Mouse (Mus musculus): ENCODE results near the gene Hist1h3d. TPM values are rescaled to one million over a fixed set of nuclear protein-coding genes. Genes with fewer than 3 reads are reported as not detected.
A peak's percentile ranks its signal among the peaks of the same experiment; 100 is the strongest.
"Not testable (repeated sequence)": the region's sequence is repeated elsewhere in the genome, so short reads cannot be mapped to it uniquely, and the experiment has no call there.

Gene Hist1h3d
- total RNA-seq (2018; cell fraction: chromatin; rRNA removed), result 10 to 100 TPM in 4 of 26 experiments, 1 to 10 TPM in 21, not detected in 1; 1.6 to 20.7 (median 7.1) TPM
- 1 to 10 TPM in 25 of 26 experiments, under 1 TPM in 1; 0.99 to 9.3 (median 2.9) TPM for total RNA-seq (2018; cell fraction: cytosol; rRNA removed)
- 10 to 100 TPM in 5 of 26 experiments, 1 to 10 TPM in 21; 1.2 to 23.8 (median 4.6) TPM for total RNA-seq (2018; cell fraction: nucleus; rRNA removed)
- polyA plus RNA-seq (2018), result 0.13 to 1.1 TPM in 2 of 3 replicates, not detected in the other

- Histone ChIP-seq H3K36me3 (ENCODE audit: inconsistent target) (no peaks in the 10 kb centered on the region), H3K4me3 (ENCODE audit: inconsistent target) (peak within 1 kb of the TSS; percentile 29), H3K79me2 (ENCODE audit: inconsistent target) (peaks cover 18% of the 10 kb centered on the region; the same call in 1 of the 2 replicates), H3K27ac (peak within 1 kb of the TSS; percentile 67)
- WGBS (ENCODE audit: missing documents), result 2% methylated on average over 13 of the region's 18 CpGs
Observed at GRCm38 (mm10) chr13:23575271-23575851, at the start of gene Hist1h3d. Hist1h3d (plus strand) TSS chr13:23575763.

GRCm38 (mm10) chr13:23525901-23526300 lies 49.7 kb upstream of the Hist1h3d start:
- Histone ChIP-seq H3K27ac (no peak overlapping the region), H3K79me2 (ENCODE audit: inconsistent target) (no peaks in the 10 kb centered on the region), H3K36me3 (ENCODE audit: inconsistent target) (no peaks in the 10 kb centered on the region), H3K4me3 (ENCODE audit: inconsistent target) (peak overlapping the region; percentile 27; the same call in 1 of the 2 replicates)
- 6% methylated on average over 10 of the region's 10 CpGs for WGBS (ENCODE audit: missing documents)

DNA sequence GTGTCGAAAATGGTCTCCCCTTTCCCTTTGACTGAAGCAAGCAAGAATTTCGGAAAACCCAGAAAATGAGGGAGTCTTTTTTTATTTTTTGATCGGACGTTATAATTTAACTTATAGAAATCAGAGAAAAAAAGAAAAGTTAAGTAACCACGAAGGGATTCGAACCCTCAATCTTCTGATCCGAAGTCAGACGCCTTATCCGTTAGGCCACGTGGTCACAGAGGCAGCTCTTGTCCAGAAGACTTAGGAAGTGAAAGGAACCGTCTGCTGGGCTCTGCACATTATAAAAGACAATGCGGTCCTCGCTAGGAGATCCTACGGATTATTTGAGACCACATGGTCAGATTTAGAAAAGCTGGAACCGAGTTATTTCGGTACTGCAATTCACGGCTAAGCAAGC lies 49.3 kb upstream of the Hist1h3d start:
- 1% methylated on average over 15 of the region's 17 CpGs for WGBS (ENCODE audit: missing documents)
- Histone ChIP-seq H3K4me3 (ENCODE audit: inconsistent target) (peak overlapping the region; percentile 27), H3K36me3 (ENCODE audit: inconsistent target) (no peaks in the 10 kb centered on the region), H3K27ac (no peak overlapping the region), H3K79me2 (ENCODE audit: inconsistent target) (no peaks in the 10 kb centered on the region)

DNA sequence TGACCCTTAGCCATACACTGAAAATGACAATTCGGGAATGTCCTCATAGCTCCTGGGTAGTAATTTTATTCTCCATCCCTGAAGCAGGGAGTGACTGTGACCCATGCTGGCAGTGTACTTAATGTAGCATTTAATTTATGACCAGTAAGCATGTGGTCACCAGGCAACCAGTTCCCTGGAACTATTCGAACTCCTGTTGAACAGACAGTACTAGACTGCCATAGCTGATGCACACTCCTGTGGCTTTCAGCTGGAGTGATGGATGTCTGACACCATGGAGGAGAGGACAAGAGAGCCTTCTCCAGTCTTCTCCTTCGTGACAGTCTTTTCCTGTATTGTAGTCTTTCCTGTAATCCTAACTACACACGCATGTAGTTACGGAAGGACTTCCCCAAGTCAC lies 46.6 kb upstream of the Hist1h3d start:
- Histone ChIP-seq H3K27ac (no peak overlapping the region), H3K79me2 (ENCODE audit: inconsistent target) (no peaks in the 10 kb centered on the region), H3K4me3 (ENCODE audit: inconsistent target) (no peak overlapping the region), H3K36me3 (ENCODE audit: inconsistent target) (no peaks in the 10 kb centered on the region)
- WGBS (ENCODE audit: missing documents), result 93% methylated on average over 5 of the region's 5 CpGs

GRCm38 (mm10) chr13:23529480-23530165 lies 45.9 kb upstream of the Hist1h3d start:
- Histone ChIP-seq H3K36me3 (ENCODE audit: inconsistent target) (no peaks in the 10 kb centered on the region), H3K79me2 (ENCODE audit: inconsistent target) (no peaks in the 10 kb centered on the region), H3K4me3 (ENCODE audit: inconsistent target) (peak overlapping the region; percentile 58), H3K27ac (peak overlapping the region; percentile 91; the same call in 1 of the 2 replicates)
- WGBS (ENCODE audit: missing documents), result 26% methylated on average over 2 of the region's 2 CpGs

DNA sequence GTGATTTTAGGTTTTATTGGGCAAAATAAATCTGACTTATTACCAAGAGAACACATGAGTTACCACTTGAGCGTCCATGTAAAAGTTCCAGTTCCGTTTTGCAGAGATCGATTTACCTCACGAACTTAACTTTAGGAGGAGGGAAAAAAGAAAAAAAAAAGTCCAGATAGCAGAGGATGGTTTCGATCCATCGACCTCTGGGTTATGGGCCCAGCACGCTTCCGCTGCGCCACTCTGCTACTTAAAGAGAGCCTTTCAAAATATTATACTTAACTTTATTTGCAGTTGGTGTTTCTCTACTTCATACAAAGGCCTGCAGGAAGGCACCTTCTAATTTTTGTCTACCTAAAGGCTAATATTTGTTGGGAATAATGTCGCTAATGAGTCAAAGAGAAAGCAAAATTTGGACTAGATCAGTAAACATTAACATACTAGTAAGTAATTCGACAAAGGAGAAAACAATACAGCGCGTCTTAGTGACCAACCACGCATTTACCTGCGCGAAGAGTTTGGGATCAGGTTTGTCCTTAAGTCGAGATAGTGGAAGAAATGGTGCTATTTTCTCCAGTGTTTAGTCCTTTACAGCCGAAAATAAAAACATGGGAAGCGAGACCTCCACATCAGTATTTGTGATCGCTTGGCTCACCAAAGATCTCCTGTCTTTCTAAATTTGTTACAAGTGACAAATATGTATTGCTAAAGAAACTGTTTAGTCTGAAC lies 45.2 kb upstream of the Hist1h3d start:
- H3K27ac ChIP-seq, result peak overlapping the region; percentile 91
- 2% methylated on average over 20 of the region's 20 CpGs for WGBS (ENCODE audit: missing documents)
- H3K79me2 ChIP-seq (ENCODE audit: inconsistent target), result no peaks in the 10 kb centered on the region
- no peaks in the 10 kb centered on the region for H3K36me3 ChIP-seq (ENCODE audit: inconsistent target)
- H3K4me3 ChIP-seq (ENCODE audit: inconsistent target), result peak overlapping the region; percentile 58

DNA sequence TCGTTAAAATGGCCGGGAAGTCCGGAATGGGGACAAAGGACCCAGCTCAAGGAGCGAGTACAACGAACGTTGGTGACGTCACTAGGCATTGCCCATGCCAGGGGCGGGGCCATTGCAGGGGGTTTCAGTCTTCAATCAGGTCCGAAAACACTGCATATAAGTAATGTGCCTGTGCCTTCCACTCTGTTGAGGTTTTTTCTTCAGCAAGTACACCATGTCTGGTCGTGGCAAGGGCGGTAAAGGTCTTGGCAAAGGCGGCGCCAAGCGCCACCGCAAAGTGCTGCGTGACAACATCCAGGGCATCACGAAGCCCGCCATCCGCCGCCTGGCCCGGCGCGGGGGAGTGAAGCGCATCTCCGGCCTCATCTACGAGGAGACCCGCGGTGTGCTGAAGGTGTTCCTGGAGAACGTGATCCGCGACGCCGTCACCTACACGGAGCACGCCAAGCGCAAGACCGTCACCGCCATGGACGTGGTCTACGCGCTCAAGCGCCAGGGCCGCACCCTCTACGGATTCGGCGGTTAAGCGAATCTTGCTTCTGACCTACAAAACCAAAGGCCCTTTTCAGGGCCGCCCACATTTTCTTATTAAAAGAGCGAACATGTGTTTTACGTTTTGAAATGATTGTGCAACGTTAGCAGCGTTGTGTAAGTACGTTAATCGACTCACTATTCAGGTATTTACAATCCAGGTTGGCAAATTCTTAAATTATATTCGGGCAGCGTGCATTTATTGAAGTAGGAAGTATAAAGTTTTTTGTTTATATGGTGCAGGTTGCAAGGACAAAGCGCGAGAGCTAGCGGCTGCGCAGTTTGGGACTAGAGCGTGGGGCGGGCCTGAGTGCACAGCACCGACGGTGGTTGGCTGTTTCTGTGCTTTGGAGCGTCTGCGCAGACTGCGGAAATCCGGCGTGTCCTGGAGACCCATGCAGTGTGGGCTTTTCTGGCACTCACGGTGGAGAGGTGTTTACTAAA lies 44.4 kb upstream of the Hist1h3d start, which contains the start of gene Hist1h4h:
Gene Hist1h4h (plus strand): TSS at position 150 of the 975 bp plus-strand sequence.
- WGBS (ENCODE audit: missing documents), result under 1% methylated on average over 50 of the region's 70 CpGs
- peak within 1 kb of the TSS; percentile 91 for H3K27ac ChIP-seq
- H3K4me3 ChIP-seq (ENCODE audit: inconsistent target), result peak within 1 kb of the TSS; percentile 58
- H3K36me3 ChIP-seq (ENCODE audit: inconsistent target), result no peaks in the 10 kb centered on the region
- no peaks in the 10 kb centered on the region for H3K79me2 ChIP-seq (ENCODE audit: inconsistent target)

- WGBS (ENCODE audit: missing documents), result 36% methylated on average over 9 of the region's 9 CpGs
- no peaks in the 10 kb centered on the region for H3K36me3 ChIP-seq (ENCODE audit: inconsistent target)
- no peaks in the 10 kb centered on the region for H3K79me2 ChIP-seq (ENCODE audit: inconsistent target)
- peak overlapping the region; percentile 37 for H3K4me3 ChIP-seq (ENCODE audit: inconsistent target)
- peak overlapping the region; percentile 91 for H3K27ac ChIP-seq
Observed at GRCm38 (mm10) chr13:23532262-23533075, 43.1 kb upstream of the Hist1h3d start.

DNA sequence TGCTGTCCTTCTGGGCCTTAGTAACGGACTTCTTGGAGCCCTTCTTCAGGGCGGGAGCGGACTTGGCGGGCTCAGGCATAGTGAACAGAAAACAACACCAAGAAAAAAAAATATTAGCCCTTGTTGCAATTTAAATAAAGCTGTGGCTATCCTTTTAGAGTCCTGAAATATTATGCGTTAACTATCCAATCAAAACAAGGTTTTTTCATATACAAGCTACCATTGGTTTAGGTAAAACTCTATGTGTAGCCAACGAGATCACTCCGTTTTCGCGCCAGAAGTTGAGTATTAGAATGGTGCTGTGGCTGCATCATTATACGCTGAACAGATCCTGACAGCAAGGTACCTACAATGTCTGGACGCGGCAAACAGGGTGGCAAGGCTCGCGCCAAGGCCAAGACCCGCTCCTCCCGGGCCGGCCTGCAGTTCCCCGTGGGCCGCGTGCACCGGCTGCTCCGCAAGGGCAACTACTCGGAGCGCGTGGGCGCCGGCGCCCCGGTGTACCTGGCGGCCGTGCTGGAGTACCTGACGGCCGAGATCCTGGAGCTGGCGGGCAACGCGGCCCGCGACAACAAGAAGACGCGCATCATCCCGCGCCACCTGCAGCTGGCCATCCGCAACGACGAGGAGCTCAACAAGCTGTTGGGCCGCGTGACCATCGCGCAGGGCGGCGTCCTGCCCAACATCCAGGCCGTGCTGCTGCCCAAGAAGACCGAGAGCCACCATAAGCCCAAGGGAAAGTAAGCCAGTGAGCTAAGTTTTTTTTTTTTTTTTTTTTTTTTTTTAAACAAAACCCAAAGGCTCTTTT lies 41.8 kb upstream of the Hist1h3d start, which contains the start of gene Hist1h2af:
Gene Hist1h2af (plus strand): TSS at position 347 of the 808 bp plus-strand sequence.
- Histone ChIP-seq H3K4me3 (ENCODE audit: inconsistent target) (peak within 1 kb of the TSS; percentile 41), H3K27ac (peak within 1 kb of the TSS; percentile 91)
- not testable (repeated sequence) for H3K79me2 ChIP-seq (ENCODE audit: inconsistent target); H3K36me3 ChIP-seq (ENCODE audit: inconsistent target)
- WGBS (ENCODE audit: missing documents), result 4% methylated on average over 12 of the region's 53 CpGs

DNA sequence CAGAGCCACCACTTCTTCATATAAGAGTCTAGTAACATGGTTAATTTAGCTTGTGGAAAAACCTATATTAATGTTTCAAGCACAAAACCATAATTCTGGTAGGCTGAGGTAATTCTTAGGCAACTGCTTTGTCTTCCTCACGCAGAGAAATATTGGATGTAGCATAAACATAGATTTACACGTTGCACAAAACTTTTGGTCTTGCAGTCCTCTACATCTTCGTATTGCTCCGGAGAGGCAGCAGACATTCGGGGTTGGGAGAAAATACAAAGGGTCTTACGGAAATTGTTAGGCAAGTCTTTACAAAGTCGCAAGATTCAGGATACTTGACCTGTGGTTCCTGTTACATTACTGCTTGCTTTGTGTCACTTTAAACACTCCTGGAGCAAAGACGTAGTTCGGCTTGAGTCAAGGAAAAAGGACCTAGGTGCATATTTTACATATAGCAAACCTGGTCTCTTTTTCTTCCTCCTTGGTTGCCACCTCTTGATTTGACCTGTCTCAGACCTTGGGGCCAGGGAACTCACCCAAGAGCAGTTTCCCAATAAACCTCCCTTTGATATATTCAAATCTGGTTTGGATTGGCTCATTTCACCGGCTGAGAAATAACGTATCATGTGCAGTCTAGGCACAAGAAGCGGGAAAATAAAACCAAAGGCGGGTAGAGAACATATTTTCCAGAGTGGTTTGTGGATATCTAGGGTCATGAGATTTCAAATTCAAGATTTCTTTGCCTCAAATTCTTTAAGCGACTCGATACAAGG lies 41.0 kb upstream of the Hist1h3d start:
- WGBS (ENCODE audit: missing documents), result 1% methylated on average over 15 of the region's 15 CpGs
- H3K4me3 ChIP-seq (ENCODE audit: inconsistent target), result peak overlapping the region; percentile 41

GRCm38 (mm10) chr13:23535137-23536075 lies 40.2 kb upstream of the Hist1h3d start, which contains the start of gene Hist1h3g:
Hist1h3g (plus strand) TSS chr13:23535422.
- WGBS (ENCODE audit: missing documents), result under 1% methylated on average over 22 of the region's 62 CpGs
- Histone ChIP-seq H3K27ac (peak within 1 kb of the TSS; percentile 89), H3K4me3 (ENCODE audit: inconsistent target) (peak within 1 kb of the TSS; percentile 41)
- H3K79me2 ChIP-seq (ENCODE audit: inconsistent target); H3K36me3 ChIP-seq (ENCODE audit: inconsistent target): not testable (repeated sequence)

More for the DNA sequence above, 41.0 kb upstream of the Hist1h3d start:
- Histone ChIP-seq H3K36me3 (ENCODE audit: inconsistent target) (no peaks in the 10 kb centered on the region), H3K27ac (peak overlapping the region; percentile 89), H3K79me2 (ENCODE audit: inconsistent target) (no peaks in the 10 kb centered on the region)

Measured in macrophage (primary cell).